Mouse (Mus musculus): ENCODE measurements at regions not wholly inside any gene's neighbourhood (a gene's known extent, or its start where the extent isn't known, plus 50 kb on each side); places are given as distances from the start of the nearest gene placed in this dataset.

DNA sequence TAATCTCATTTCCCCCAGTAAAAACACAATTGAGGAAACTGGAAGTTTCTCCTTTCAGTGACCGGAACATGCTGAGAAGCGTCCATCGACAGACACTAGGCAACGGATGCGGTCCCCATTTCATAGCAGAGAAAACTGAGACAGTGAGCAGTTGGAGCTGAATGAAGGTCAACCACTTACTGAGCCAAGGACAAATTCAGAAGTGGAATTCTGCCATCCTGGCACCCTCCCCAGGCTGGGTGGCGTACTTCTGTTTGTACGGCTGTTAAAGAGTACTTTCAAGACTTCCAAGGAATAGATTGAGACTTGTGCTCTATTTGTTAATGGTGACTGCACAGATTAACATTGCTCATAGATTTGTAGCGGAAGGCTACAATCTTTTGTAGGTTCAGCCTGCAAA, 54.2 kb upstream of the Bhlhe40 start:
- peak; percentile 87 for DNase-seq

DNA sequence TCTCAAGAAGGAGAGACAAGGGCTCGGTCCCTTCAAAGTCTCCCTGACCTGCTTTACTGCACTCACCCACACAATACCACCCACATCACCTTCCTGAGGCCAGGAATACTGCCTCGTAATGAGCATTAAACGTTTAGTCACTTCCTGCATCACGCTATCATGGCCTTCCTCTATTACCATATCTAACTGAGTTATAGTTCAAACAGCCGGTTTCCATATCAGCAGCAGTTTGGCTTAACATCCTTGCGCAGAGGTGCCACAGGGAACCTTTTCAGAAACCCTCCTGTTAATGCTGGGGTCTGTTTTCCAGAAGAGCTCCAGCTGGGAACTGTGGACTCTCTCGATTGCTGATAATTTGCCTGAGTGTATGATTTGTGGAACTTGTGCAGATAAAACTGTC, 52.1 kb upstream of the Bhlhe40 start:
- DNase-seq: no peak
